Mouse (Mus musculus): ENCODE data around the gene Ankrd66. TPM values are rescaled to one million over a fixed set of nuclear protein-coding genes. Genes with fewer than 3 reads are reported as not detected.

Ankrd66 gene
- polyA plus RNA-seq, 1 experiment, result 0.59 TPM

GRCm38 (mm10) chr17:43573624-43574073 is 30.2 kb upstream of the Ankrd66 start:
- Histone ChIP-seq H3K27ac (ENCODE audit: insufficient read depth, low read length) (no peak overlapping the region), H3K4me1 (ENCODE audit: control insufficient read depth, insufficient read depth, low read length) (no peaks in the 10 kb centered on the region), H3K4me3 (replicated peaks; ENCODE audit: insufficient read depth, low read depth, low read length) (no peak overlapping the region), H3K27me3 (ENCODE audit: control insufficient read depth, insufficient read depth, low read length) (no peaks in the 10 kb centered on the region)
- peak in 1 of 2 experiments; percentile 32 for DNase-seq
- TF ChIP-seq POLR2A (IDR thresholded peaks at IDR 0.05; ENCODE audit: borderline replicate concordance, insufficient read depth, low read length) (no peak), CTCF (IDR thresholded peaks at IDR 0.05; ENCODE audit: borderline replicate concordance, insufficient read depth, low read depth, low read length) (no peak)
- WGBS, result 26% methylated on average over 3 of the region's 3 CpGs

- Histone ChIP-seq H3K4me1 (ENCODE audit: control insufficient read depth, insufficient read depth, low read length) (no peaks in the 10 kb centered on the region), H3K4me3 (replicated peaks; ENCODE audit: insufficient read depth, low read depth, low read length) (peak overlapping the region; percentile 24), H3K27ac (ENCODE audit: insufficient read depth, low read length) (no peak overlapping the region), H3K27me3 (ENCODE audit: control insufficient read depth, insufficient read depth, low read length) (no peaks in the 10 kb centered on the region)
- TF ChIP-seq POLR2A (IDR thresholded peaks at IDR 0.05; ENCODE audit: borderline replicate concordance, insufficient read depth, low read length) (no peak), CTCF (IDR thresholded peaks at IDR 0.05; ENCODE audit: borderline replicate concordance, insufficient read depth, low read depth, low read length) (no peak)
- no peak for DNase-seq
- 61% methylated on average over 7 of the region's 7 CpGs for WGBS
Observed at GRCm38 (mm10) chr17:43569287-43569686, 25.8 kb upstream of the Ankrd66 start.

GRCm38 (mm10) chr17:43567992-43568888 is 24.8 kb upstream of the Ankrd66 start, which contains the start of gene Pla2g7:
Gene Pla2g7, plus strand, starts transcription at chr17:43568098.
- no peaks in the 10 kb centered on the region for H3K27me3 ChIP-seq (ENCODE audit: control insufficient read depth, insufficient read depth, low read length)
- TF ChIP-seq POLR2A (IDR thresholded peaks at IDR 0.05; ENCODE audit: borderline replicate concordance, insufficient read depth, low read length), result no peak
- no peak for TF ChIP-seq CTCF (IDR thresholded peaks at IDR 0.05; ENCODE audit: borderline replicate concordance, insufficient read depth, low read depth, low read length)
- H3K27ac ChIP-seq (ENCODE audit: insufficient read depth, low read length), result no peak within 1 kb of the TSS
- WGBS, result under 1% methylated on average over 34 of the region's 34 CpGs
- H3K4me1 ChIP-seq (ENCODE audit: control insufficient read depth, insufficient read depth, low read length), result no peaks in the 10 kb centered on the region
- DNase-seq, result peak; percentile 33 to 37
- peak within 1 kb of the TSS; percentile 20 for H3K4me3 ChIP-seq (replicated peaks; ENCODE audit: insufficient read depth, low read depth, low read length)

GRCm38 (mm10) chr17:43567593-43567991 is 24.2 kb upstream of the Ankrd66 start:
- no peak for DNase-seq
- Histone ChIP-seq H3K27me3 (ENCODE audit: control insufficient read depth, insufficient read depth, low read length) (no peaks in the 10 kb centered on the region), H3K27ac (ENCODE audit: insufficient read depth, low read length) (no peak overlapping the region), H3K4me1 (ENCODE audit: control insufficient read depth, insufficient read depth, low read length) (no peaks in the 10 kb centered on the region), H3K4me3 (replicated peaks; ENCODE audit: insufficient read depth, low read depth, low read length) (no peak overlapping the region)
- TF ChIP-seq POLR2A (IDR thresholded peaks at IDR 0.05; ENCODE audit: borderline replicate concordance, insufficient read depth, low read length) (no peak), CTCF (IDR thresholded peaks at IDR 0.05; ENCODE audit: borderline replicate concordance, insufficient read depth, low read depth, low read length) (no peak)
- 21% methylated on average over 12 of the region's 12 CpGs for WGBS

- no peak for TF ChIP-seq CTCF (IDR thresholded peaks at IDR 0.05; ENCODE audit: borderline replicate concordance, insufficient read depth, low read depth, low read length)
- TF ChIP-seq POLR2A (IDR thresholded peaks at IDR 0.05; ENCODE audit: borderline replicate concordance, insufficient read depth, low read length), result no peak
- no peak for DNase-seq
- H3K4me3 ChIP-seq (replicated peaks; ENCODE audit: insufficient read depth, low read depth, low read length), result no peak overlapping the region
- no peaks in the 10 kb centered on the region for H3K27me3 ChIP-seq (ENCODE audit: control insufficient read depth, insufficient read depth, low read length)
- H3K27ac ChIP-seq (ENCODE audit: insufficient read depth, low read length), result no peak overlapping the region
- WGBS, result 86% methylated on average over 7 of the region's 7 CpGs
- H3K4me1 ChIP-seq (ENCODE audit: control insufficient read depth, insufficient read depth, low read length), result no peaks in the 10 kb centered on the region
Observed at GRCm38 (mm10) chr17:43563192-43563987, 20.0 kb upstream of the Ankrd66 start.

GRCm38 (mm10) chr17:43558678-43559077 is 15.2 kb upstream of the Ankrd66 start:
- Histone ChIP-seq H3K4me3 (replicated peaks; ENCODE audit: insufficient read depth, low read depth, low read length) (no peak overlapping the region), H3K27ac (ENCODE audit: insufficient read depth, low read length) (no peak overlapping the region), H3K4me1 (ENCODE audit: control insufficient read depth, insufficient read depth, low read length) (no peaks in the 10 kb centered on the region; the same call in 1 of the 2 replicates), H3K27me3 (ENCODE audit: control insufficient read depth, insufficient read depth, low read length) (no peaks in the 10 kb centered on the region)
- whole genome bisulfite sequencing, result 91% methylated on average over 3 of the region's 3 CpGs
- TF ChIP-seq CTCF (IDR thresholded peaks at IDR 0.05; ENCODE audit: borderline replicate concordance, insufficient read depth, low read depth, low read length) (no peak), POLR2A (IDR thresholded peaks at IDR 0.05; ENCODE audit: borderline replicate concordance, insufficient read depth, low read length) (no peak)
- DNase-seq, result no peak

GRCm38 (mm10) chr17:43557541-43558090 is 14.2 kb upstream of the Ankrd66 start:
- Histone ChIP-seq H3K27ac (ENCODE audit: insufficient read depth, low read length) (no peak overlapping the region), H3K4me3 (replicated peaks; ENCODE audit: insufficient read depth, low read depth, low read length) (no peak overlapping the region), H3K4me1 (ENCODE audit: control insufficient read depth, insufficient read depth, low read length) (no peaks in the 10 kb centered on the region; the same call in 1 of the 2 replicates), H3K27me3 (ENCODE audit: control insufficient read depth, insufficient read depth, low read length) (no peaks in the 10 kb centered on the region)
- WGBS, result 13% methylated on average over 6 of the region's 6 CpGs
- DNase-seq, result peak; percentile 28 to 56
- no peak for TF ChIP-seq POLR2A (IDR thresholded peaks at IDR 0.05; ENCODE audit: borderline replicate concordance, insufficient read depth, low read length)
- no peak for TF ChIP-seq CTCF (IDR thresholded peaks at IDR 0.05; ENCODE audit: borderline replicate concordance, insufficient read depth, low read depth, low read length)
